Comparison of ENCODE assay signal across 9 mouse cellular contexts in the genomic region with DNA sequence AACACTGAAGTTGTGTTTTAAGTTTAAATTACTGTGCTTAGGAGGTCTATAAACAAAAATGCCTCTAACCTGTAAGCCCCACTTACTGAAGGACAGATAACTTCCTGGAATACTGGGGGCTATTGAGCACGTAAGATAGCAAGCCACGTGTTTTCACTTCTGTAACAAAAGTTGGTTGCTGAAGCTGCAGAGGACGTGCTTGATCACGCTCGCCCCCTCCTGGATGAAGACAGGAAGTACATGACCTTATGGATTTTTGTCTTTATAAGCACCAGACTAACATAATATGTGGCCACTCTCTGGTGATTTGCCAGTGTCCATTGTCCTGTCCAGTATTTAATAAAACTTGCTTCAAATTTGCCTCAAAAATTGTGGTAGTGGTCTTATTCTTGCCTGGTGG. TPM values are rescaled to one million over a fixed set of nuclear protein-coding genes. Genes with fewer than 3 reads are reported as not detected.
DNase-seq lines count a peak whose midpoint lies in the region; TF ChIP-seq lines count a peak whose summit lies in the region.
"Had no signal": no experiment of that assay in that cellular context is flagged by ENCODE, and none has a peak within 500 bp of the region (broad histone marks: within the 10 kb centered on the region; RNA-seq: fewer than 3 reads in every experiment).

No protein-coding gene starts in this region.

- TF ChIP-seq POLR2A in kidney, adult 2 months (IDR thresholded peaks at IDR 0.05; ENCODE audit: low read depth, low read length) = no peak

- H3K4me3 ChIP-seq in kidney, adult 2 months (ENCODE audit: insufficient read depth, low read depth, low read length) = no peak overlapping the region
- H3K4me3 ChIP-seq: forebrain, embryonic 15.5 days had no signal

- no peaks in the 10 kb centered on the region for H3K27me3 ChIP-seq in kidney, adult 2 months (replicated peaks; ENCODE audit: control insufficient read depth, insufficient read depth, low read length)
- H3K27me3 ChIP-seq: forebrain, embryonic 15.5 days had no signal

- no peak for DNase-seq in kidney, adult 2 months
- no peak for DNase-seq in kidney, adult 11 months
- DNase-seq in 416B (ENCODE audit: low read depth) = peak; percentile 43
- DNase-seq in ES-CJ7 (ENCODE audit: low read depth, low spot score) = peak; percentile 62
- DNase-seq in embryo, embryonic 10.5 days (ENCODE audit: low spot score) = peak; percentile 47
- DNase-seq in retina, embryonic 14.5 days (ENCODE audit: low spot score) = no peak
- DNase-seq in urinary bladder, postnatal 14 days (ENCODE audit: low spot score) = no peak
- no peak for DNase-seq in urinary bladder, adult 18-20 months (ENCODE audit: low spot score in 2 of 2)

- 61% methylated on average over 5 of the region's 5 CpGs for WGBS in kidney, adult 2 months

- no peaks in the 10 kb centered on the region for H3K36me3 ChIP-seq in kidney, adult 2 months (ENCODE audit: control insufficient read depth, insufficient read depth, low read length)
- H3K36me3 ChIP-seq: forebrain, embryonic 15.5 days had no signal

- peak; percentile 67 for TF ChIP-seq CTCF in kidney, adult 2 months (conservative IDR thresholded peaks at IDR 0.05; ENCODE audit: insufficient read depth, insufficient read length, low read depth, low read length)

- no peak overlapping the region for H3K27ac ChIP-seq in kidney, adult 2 months (ENCODE audit: insufficient read depth, low read depth, low read length)
- H3K27ac ChIP-seq: forebrain, embryonic 15.5 days had no signal

- H3K4me1 ChIP-seq in kidney, adult 2 months (ENCODE audit: control insufficient read depth, insufficient read depth, low read length) = no peaks in the 10 kb centered on the region
- H3K4me1 ChIP-seq: forebrain, embryonic 15.5 days had no signal

RNA-seq across cellular contexts. Expression of a gene that starts 20.4 kb away (rescaled TPM):
- 11.1 and 13.8 TPM in 2 replicates for polyA plus RNA-seq in kidney, adult 2 months (2012; rRNA removed)

RNA-seq across cellular contexts. Expression of a gene that starts 39.6 kb away (rescaled TPM):
- 10.7 and 12.7 TPM in 2 replicates for polyA plus RNA-seq in kidney, adult 2 months (2012; rRNA removed)

RNA-seq across cellular contexts. Expression of a gene that starts 58.7 kb away (rescaled TPM):
- 0.39 and 0.63 TPM in 2 replicates for polyA plus RNA-seq in kidney, adult 2 months (2012; rRNA removed)

Comparison
In these comparisons a context has a peak if more than half of its experiments do, and no peak if none do; other contexts are left out.
1. DNase-seq: peak in 416B (single experiment), ES-CJ7 (single experiment) and embryo, embryonic 10.5 days (single experiment); none in kidney, adult 2 months (single experiment), kidney, adult 11 months (single experiment), retina, embryonic 14.5 days (single experiment), urinary bladder, postnatal 14 days (single experiment) and urinary bladder, adult 18-20 months (0 of 2).